Mouse (Mus musculus) lung, postnatal 14 days (tissue): ENCODE results near the gene Tmem203.

ENCODE experiments used
- DNase-seq: peaks from one replicate; pipeline ENCODE4 v3.0.0; 2021

Tmem203 gene

DNA sequence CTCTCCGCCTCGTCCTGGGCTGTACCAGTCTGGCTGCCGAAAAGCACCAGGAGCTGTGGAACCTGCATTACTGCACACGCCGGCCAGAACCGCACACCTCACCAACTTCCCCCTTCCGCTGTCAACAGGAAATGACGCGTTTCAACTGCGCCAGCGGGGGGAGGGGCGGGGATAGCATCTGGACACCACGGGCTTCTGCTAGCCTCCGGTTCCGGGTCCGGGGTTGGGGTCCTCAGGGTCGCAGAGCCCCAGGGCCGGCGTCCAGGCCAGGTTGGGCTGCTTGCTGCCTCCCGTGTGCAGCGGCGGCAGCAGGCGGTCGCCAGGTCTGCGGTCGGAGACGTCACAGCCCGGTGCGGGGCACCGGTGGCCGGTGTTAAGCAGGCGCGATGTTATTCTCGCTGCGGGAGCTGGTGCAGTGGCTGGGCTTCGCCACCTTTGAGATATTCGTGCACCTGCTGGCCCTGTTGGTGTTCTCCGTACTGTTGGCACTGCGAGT is at the start of gene Tmem203:
Tmem203 (plus strand) TSS at position 156 of the 496 bp plus-strand sequence.
- DNase-seq = peak; percentile 87

DNA sequence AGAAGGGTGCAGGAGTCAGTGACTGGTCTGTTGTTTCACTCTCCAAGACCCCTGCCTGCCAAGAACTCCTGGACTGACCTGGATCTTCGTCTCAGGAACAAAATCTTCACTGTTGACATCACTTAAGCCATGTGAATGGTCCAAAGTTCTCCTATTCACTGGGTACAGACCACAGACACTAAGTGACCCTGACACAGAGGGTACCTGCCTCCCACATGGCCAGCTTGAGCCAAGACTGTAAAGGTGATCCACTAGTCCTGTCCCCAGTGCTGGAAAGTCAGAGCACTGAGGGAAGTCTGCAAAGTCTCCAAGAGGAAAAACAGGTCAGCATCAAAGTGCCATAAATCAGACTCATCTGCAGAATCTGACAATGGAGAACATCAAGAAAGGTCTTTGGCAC is 47.6 kb upstream of the Tmem203 start:
- DNase-seq = no peak

DNA sequence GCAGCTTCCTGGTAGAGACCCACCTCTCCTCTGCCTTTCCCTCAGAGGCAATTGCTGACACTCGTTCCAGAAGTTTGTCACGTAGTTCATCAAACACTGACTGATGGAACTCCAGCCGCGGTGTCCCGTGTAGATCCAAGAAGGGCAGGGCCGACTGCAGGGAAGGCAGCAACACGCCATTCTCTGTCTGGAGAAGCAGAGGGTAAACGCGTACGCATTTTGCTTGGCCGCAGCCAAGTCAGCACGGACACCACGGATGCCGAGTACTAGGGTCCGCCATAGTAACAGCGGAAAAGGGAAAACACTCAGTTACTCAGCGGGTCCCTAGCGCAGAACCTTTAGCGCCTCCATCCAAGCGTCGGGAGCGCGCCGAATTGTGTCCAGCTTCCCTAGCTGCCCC is 44.6 kb upstream of the Tmem203 start:
- no peak for DNase-seq

- peak; percentile 92 for DNase-seq
Observed at GRCm38 (mm10) chr2:25211121-25211670, 44.0 kb upstream of the Tmem203 start, which contains the start of gene Nelfb. Gene Nelfb (minus strand): TSS chr2:25211489.

- no peak for DNase-seq
Observed at GRCm38 (mm10) chr2:25213266-25213865, 41.9 kb upstream of the Tmem203 start.

DNA sequence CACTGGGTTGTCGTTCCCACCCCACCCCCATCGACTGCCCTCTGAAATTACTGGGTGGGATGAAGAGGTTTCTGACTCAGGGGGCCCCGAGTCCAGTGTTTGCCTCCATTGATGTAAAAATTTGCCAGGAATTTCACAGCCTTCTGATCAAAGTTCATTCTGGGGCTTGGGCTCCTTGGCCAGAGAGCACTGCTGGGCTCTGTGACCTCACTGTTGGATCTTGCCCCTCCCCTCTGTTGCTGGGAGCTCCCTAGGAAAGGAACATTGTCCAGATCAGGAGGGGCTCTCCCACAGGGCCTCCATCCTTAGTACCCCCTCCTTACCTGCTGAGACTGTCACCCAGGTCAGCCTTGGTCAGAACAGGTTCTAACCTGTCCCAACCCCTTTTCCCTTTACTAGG is 40.8 kb upstream of the Tmem203 start, which contains the start of gene Stpg3:
Stpg3 (minus strand) TSS at position 194 of the 400 bp plus-strand sequence.
- no peak for DNase-seq

- DNase-seq = no peak
Observed at GRCm38 (mm10) chr2:25217666-25218065, 37.6 kb upstream of the Tmem203 start.

DNA sequence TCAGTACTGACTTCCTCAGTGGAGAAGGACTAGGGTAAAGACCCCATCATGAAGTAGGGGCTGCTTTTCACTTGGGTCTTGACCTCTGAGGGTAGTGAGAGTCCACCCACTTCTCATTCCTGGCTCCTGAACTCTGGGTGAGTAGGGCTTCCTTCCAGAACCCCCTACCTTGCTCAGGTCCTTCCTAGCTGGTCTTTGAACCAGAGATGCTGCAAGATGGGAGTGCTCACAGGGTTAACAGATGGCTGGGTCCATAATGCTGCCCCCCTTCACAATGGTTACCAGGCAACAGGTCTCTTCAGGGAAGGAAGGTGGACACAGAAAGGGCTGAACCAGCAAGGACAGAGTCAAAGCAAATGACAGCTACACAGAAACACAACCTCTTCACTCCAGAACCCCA is 36.8 kb upstream of the Tmem203 start, which contains the start of gene Fam166a:
Fam166a (plus strand) TSS at position 301 of the 400 bp plus-strand sequence.
- no peak for DNase-seq

- DNase-seq = no peak
Observed at GRCm38 (mm10) chr2:25221331-25221772, 33.9 kb upstream of the Tmem203 start.

- DNase-seq = peak; percentile 87
Observed at GRCm38 (mm10) chr2:25223681-25224491, 31.4 kb upstream of the Tmem203 start.

DNA sequence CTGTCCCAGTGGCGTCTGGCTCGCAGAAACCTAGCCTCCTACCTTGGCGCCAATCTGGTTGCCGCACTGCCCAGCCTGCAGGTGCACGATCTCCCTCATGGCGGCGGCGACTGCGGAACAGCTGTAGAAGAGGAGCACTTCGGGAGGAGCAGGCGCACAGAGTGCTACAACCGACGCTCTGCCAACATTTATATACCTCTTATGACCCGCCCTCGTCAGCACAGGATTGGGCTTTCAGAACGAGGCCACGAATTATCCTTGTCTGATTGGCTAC is 30.8 kb upstream of the Tmem203 start, which contains the start of gene Tubb4b:
Tubb4b (minus strand) TSS at position 211 of the 274 bp plus-strand sequence.
- DNase-seq = no peak

- peak; percentile 96 for DNase-seq
Observed at GRCm38 (mm10) chr2:25224766-25225752, 30.2 kb upstream of the Tmem203 start.

- no peak for DNase-seq
Observed at GRCm38 (mm10) chr2:25225811-25226379, 29.3 kb upstream of the Tmem203 start.

- DNase-seq = no peak
Observed at GRCm38 (mm10) chr2:25226864-25227263, 28.4 kb upstream of the Tmem203 start.

GRCm38 (mm10) chr2:25227406-25227805 is 27.8 kb upstream of the Tmem203 start:
- no peak for DNase-seq

- peak; percentile 91 for DNase-seq
Observed at GRCm38 (mm10) chr2:25228431-25228889, 26.8 kb upstream of the Tmem203 start.

- DNase-seq = no peak
Observed at GRCm38 (mm10) chr2:25228995-25229530, 26.2 kb upstream of the Tmem203 start.

- DNase-seq = no peak
Observed at GRCm38 (mm10) chr2:25229582-25229981, 25.7 kb upstream of the Tmem203 start.

- DNase-seq = no peak
Observed at GRCm38 (mm10) chr2:25230581-25230980, 24.7 kb upstream of the Tmem203 start.

- DNase-seq = no peak
Observed at GRCm38 (mm10) chr2:25231038-25231437, 24.2 kb upstream of the Tmem203 start.

GRCm38 (mm10) chr2:25233421-25233820 is 21.8 kb upstream of the Tmem203 start:
- no peak for DNase-seq

GRCm38 (mm10) chr2:25234050-25234449 is 21.2 kb upstream of the Tmem203 start, which contains the start of gene Slc34a3:
Gene Slc34a3 (minus strand): TSS chr2:25234364.
- DNase-seq = no peak
